Mouse (Mus musculus): Measurements from ENCODE around the gene Gm14569. TPM values are rescaled to one million over a fixed set of nuclear protein-coding genes. Genes with fewer than 3 reads are reported as not detected.

The Gm14569 gene
- total and polyA plus RNA-seq, 3 experiments, result not detected

DNA sequence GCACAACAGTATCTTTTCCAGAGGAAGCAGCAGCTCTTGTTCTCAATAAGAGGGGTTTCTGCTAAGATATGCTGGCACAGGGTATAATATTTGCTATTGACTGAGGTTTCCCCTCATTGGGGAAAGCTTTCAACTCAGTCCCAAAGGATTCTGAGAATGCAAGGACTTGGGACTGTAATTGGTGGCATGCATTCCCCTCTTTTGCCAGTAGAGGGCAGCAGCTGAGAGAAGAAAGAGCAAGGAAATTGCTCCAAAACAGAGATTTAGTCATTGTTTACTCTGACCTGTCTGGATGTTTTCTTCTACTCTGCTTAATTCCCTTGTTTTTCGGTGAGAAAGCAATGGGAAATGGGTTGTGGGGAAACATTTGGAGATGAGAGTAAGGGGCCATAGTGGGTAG is 35.6 kb downstream of the Gm14569 start:
- Histone ChIP-seq H3K36me3 (ENCODE audit: control insufficient read depth, insufficient read depth, low read length) (no peaks in the 10 kb centered on the region), H3K27ac (no peak overlapping the region), H3K9ac (ENCODE audit: low read depth, low read length) (no peak overlapping the region), H3K4me3 (no peak overlapping the region), H3K27me3 (ENCODE audit: control insufficient read depth, insufficient read depth, low read length) (no peaks in the 10 kb centered on the region), H3K79me2 (replicated peaks; ENCODE audit: control insufficient read depth, insufficient read depth, low read length) (no peaks in the 10 kb centered on the region), H3K4me1 (ENCODE audit: control insufficient read depth, insufficient read depth, low read length) (no peaks in the 10 kb centered on the region)
- intact Hi-C loops (cut with DNase I), result no loop called here
- TF ChIP-seq POLR2A (IDR thresholded peaks at IDR 0.05; ENCODE audit: insufficient read depth, low read depth, low read length) (no peak), CTCF (IDR thresholded peaks at IDR 0.05) (peak; percentile 87)
- 30% methylated on average over 1 of the region's 1 CpGs for WGBS
- DNase-seq, result peak in 1 of 2 experiments; percentile 38

DNA sequence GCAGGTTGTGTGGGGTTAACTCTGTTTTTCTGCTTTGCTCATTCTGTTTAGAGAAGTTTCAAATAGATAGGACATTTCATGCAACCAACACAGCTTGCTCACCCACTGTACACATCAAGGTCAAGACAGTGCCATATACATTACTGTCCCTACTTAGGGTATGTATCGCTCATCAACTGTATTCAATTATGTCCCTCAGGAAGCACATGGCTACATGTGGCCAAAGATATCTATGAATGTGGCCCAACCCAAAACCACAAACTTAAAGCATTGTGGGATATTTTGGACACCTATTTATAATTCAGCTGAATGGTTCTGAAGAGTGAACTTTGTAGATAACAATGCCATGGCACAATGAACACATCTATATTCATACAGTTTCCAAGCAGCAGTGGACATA is 53.7 kb downstream of the Gm14569 start:
- TF ChIP-seq CTCF (IDR thresholded peaks at IDR 0.05) (no peak), EP300 (IDR thresholded peaks at IDR 0.05; ENCODE audit: insufficient read depth, low read depth, low read length) (no peak), POLR2A (IDR thresholded peaks at IDR 0.05; ENCODE audit: insufficient read depth, low read depth, low read length) (no peak)

DNA sequence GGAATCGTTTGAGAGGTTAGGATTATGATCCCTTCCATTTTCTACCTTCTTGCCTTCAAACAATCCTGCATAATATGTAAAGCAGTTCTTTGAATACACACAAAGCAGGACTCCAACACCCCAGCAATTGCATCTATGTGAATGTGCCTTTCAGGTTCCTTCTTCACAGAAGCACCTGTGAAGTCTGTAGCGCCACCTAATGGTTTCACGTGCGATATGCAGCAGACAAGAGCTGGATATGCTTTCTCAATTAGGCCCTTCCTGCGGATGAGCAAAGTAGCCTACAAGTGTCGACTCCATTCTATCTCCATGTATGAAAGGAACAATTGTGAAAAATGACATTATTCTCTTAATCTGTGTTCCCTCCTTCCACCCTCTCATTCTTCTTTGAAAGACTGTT is 56.6 kb downstream of the Gm14569 start:
- intact Hi-C loops (cut with DNase I), result no loop called here
- DNase-seq, result no peak
- Histone ChIP-seq H3K27ac (no peak overlapping the region), H3K27me3 (ENCODE audit: control insufficient read depth, insufficient read depth, low read length) (no peaks in the 10 kb centered on the region), H3K79me2 (replicated peaks; ENCODE audit: control insufficient read depth, insufficient read depth, low read length) (no peaks in the 10 kb centered on the region), H3K9ac (ENCODE audit: low read depth, low read length) (no peak overlapping the region), H3K36me3 (ENCODE audit: control insufficient read depth, insufficient read depth, low read length) (no peaks in the 10 kb centered on the region), H3K4me1 (ENCODE audit: control insufficient read depth, insufficient read depth, low read length) (no peaks in the 10 kb centered on the region), H3K4me3 (no peak overlapping the region)
- TF ChIP-seq CTCF (IDR thresholded peaks at IDR 0.05) (peak; percentile 37), EP300 (IDR thresholded peaks at IDR 0.05; ENCODE audit: insufficient read depth, low read depth, low read length) (no peak)
- WGBS, result 41% methylated on average over 6 of the region's 6 CpGs

More for the DNA sequence above, 53.7 kb downstream of the Gm14569 start:
- Histone ChIP-seq H3K9ac (ENCODE audit: low read depth, low read length) (no peak overlapping the region), H3K27me3 (ENCODE audit: control insufficient read depth, insufficient read depth, low read length) (no peaks in the 10 kb centered on the region), H3K4me1 (ENCODE audit: control insufficient read depth, insufficient read depth, low read length) (no peaks in the 10 kb centered on the region), H3K79me2 (replicated peaks; ENCODE audit: control insufficient read depth, insufficient read depth, low read length) (no peaks in the 10 kb centered on the region), H3K27ac (no peak overlapping the region), H3K4me3 (no peak overlapping the region), H3K36me3 (ENCODE audit: control insufficient read depth, insufficient read depth, low read length) (no peaks in the 10 kb centered on the region)
- intact Hi-C loops (cut with DNase I), result no loop called here
- 96% methylated on average over 1 of the region's 1 CpGs for WGBS
- no peak for DNase-seq

DNA sequence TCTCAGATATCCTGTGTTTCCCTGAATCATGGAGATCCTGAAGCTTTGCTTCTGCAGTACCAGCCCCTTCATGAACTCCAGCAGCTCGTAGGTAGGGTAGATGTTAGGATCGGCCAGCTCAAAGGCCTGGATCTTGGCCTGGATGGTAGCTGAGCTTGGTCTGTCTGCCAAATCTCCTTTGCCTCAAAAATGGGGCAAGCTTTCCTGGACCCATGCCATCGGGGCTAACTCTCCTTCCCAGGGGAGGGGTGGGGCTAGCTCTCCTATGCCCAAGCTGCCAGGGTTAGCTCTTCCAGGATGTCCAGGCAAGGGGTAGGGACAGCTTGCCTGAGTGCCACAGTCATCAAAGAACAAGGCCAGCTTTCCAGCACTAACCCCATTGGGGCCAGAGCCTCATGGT is 72.5 kb downstream of the Gm14569 start:
- no peaks in the 10 kb centered on the region for H3K36me3 ChIP-seq (ENCODE audit: control insufficient read depth, insufficient read depth, low read length)
- no peak for DNase-seq
- H3K79me2 ChIP-seq (replicated peaks; ENCODE audit: control insufficient read depth, insufficient read depth, low read length), result no peaks in the 10 kb centered on the region
- WGBS, result 74% methylated on average over 3 of the region's 3 CpGs
- H3K27me3 ChIP-seq (ENCODE audit: control insufficient read depth, insufficient read depth, low read length), result no peaks in the 10 kb centered on the region
- H3K4me1 ChIP-seq (ENCODE audit: control insufficient read depth, insufficient read depth, low read length), result no peaks in the 10 kb centered on the region
- intact Hi-C loops (cut with DNase I), result no loop called here
- H3K9ac ChIP-seq (ENCODE audit: low read depth, low read length), result no peak overlapping the region
- TF ChIP-seq POLR2A (IDR thresholded peaks at IDR 0.05; ENCODE audit: insufficient read depth, low read depth, low read length) (no peak), EP300 (IDR thresholded peaks at IDR 0.05; ENCODE audit: insufficient read depth, low read depth, low read length) (no peak), CTCF (IDR thresholded peaks at IDR 0.05) (no peak)
- no peak overlapping the region for H3K4me3 ChIP-seq
- no peak overlapping the region for H3K27ac ChIP-seq

DNA sequence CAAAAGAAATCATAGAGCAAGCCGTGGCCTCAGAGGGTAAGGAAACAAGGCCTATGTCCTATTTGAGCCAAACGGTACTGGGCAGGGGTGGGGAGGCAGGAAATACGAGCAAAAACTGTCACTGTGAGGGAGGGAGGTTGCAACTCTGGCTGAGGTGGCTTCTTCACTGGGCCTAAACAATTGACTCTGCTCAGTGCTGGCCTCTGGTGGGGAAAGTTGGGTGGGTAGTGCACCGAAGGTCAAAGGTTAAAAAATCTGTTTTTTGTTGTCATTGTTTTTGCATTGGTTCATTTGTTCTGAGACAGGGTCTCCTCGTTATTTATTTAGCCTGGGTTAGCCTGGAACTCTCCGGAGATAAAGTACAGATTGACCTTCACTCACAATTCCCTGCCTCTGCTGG is 89.3 kb downstream of the Gm14569 start:
- H3K4me1 ChIP-seq (ENCODE audit: control insufficient read depth, insufficient read depth, low read length), result no peaks in the 10 kb centered on the region
- H3K36me3 ChIP-seq (ENCODE audit: control insufficient read depth, insufficient read depth, low read length), result no peaks in the 10 kb centered on the region
- no peak overlapping the region for H3K9ac ChIP-seq (ENCODE audit: low read depth, low read length)
- DNase-seq, result no peak
- peak; percentile 46 for TF ChIP-seq CTCF (IDR thresholded peaks at IDR 0.05)
- no peak for TF ChIP-seq EP300 (IDR thresholded peaks at IDR 0.05; ENCODE audit: insufficient read depth, low read depth, low read length)
- TF ChIP-seq POLR2A (IDR thresholded peaks at IDR 0.05; ENCODE audit: insufficient read depth, low read depth, low read length), result no peak
- H3K79me2 ChIP-seq (replicated peaks; ENCODE audit: control insufficient read depth, insufficient read depth, low read length), result no peaks in the 10 kb centered on the region
- intact Hi-C loops (cut with DNase I), result no loop called here
- no peak overlapping the region for H3K4me3 ChIP-seq
- no peak overlapping the region for H3K27ac ChIP-seq
- H3K27me3 ChIP-seq (ENCODE audit: control insufficient read depth, insufficient read depth, low read length), result no peaks in the 10 kb centered on the region
- WGBS, result 50% methylated on average over 6 of the region's 6 CpGs

DNA sequence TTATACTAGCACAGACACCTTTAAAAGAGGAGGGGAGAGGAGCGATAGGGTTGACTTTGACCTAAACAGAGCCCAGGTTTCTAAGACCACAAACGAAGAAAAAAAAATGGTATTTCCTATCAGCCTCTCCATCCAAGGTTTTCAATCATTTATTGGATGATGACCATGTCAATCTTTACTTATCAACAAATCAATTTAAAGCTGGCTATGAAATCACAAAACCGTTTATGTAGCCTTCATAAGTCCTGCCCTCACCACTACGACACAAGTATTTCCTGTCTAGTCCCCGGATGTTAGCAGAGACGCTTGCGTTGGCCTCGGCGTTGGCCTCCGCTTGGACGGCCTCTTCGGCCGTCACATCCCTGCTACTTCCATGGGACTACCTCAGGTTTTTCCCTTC is 90.7 kb downstream of the Gm14569 start, which contains the start of gene Gm6268:
TSS of gene Gm6268 (plus strand) at position 301 of the 400 bp plus-strand sequence.
- intact Hi-C loops (cut with DNase I), result no loop called here
- H3K9ac ChIP-seq (ENCODE audit: low read depth, low read length), result no peak within 1 kb of the TSS

More for the DNA sequence above, 90.7 kb downstream of the Gm14569 start, which contains the start of gene Gm6268:
- Histone ChIP-seq H3K79me2 (replicated peaks; ENCODE audit: control insufficient read depth, insufficient read depth, low read length) (no peaks in the 10 kb centered on the region), H3K27me3 (ENCODE audit: control insufficient read depth, insufficient read depth, low read length) (no peaks in the 10 kb centered on the region), H3K27ac (no peak within 1 kb of the TSS), H3K36me3 (ENCODE audit: control insufficient read depth, insufficient read depth, low read length) (no peaks in the 10 kb centered on the region), H3K4me1 (ENCODE audit: control insufficient read depth, insufficient read depth, low read length) (no peaks in the 10 kb centered on the region), H3K4me3 (no peak within 1 kb of the TSS)
- WGBS, result 88% methylated on average over 13 of the region's 13 CpGs
- no peak for DNase-seq
- TF ChIP-seq POLR2A (IDR thresholded peaks at IDR 0.05; ENCODE audit: insufficient read depth, low read depth, low read length) (no peak), EP300 (IDR thresholded peaks at IDR 0.05; ENCODE audit: insufficient read depth, low read depth, low read length) (no peak), CTCF (IDR thresholded peaks at IDR 0.05) (no peak)

All from heart, adult 2 months (tissue).